Mouse (Mus musculus) heart, adult 2 months (tissue): Measurements from ENCODE around the gene Iqcj.

Source experiments
- CTCF ChIP-seq: fragments of 200-600 bp; IDR thresholded peaks from 2 replicates; pipeline ENCODE4 v1.8.1; 2022; ENCODE audit warnings: antibody characterized with exemption, mild to moderate bottlenecking, moderate library complexity
- EP300 ChIP-seq: fragments of 200-500 bp; IDR thresholded peaks from 2 replicates; pipeline ENCODE4 v1.6.1; 2011; ENCODE audit warnings: low read depth, low read length, control low read depth; ENCODE audit not compliant: insufficient read depth
- POLR2A ChIP-seq: fragments of 200-500 bp; IDR thresholded peaks from 2 replicates; pipeline ENCODE4 v1.6.1; 2011; ENCODE audit warnings: mild to moderate bottlenecking, low read depth, low read length, control low read depth; ENCODE audit not compliant: insufficient read depth

DNA sequence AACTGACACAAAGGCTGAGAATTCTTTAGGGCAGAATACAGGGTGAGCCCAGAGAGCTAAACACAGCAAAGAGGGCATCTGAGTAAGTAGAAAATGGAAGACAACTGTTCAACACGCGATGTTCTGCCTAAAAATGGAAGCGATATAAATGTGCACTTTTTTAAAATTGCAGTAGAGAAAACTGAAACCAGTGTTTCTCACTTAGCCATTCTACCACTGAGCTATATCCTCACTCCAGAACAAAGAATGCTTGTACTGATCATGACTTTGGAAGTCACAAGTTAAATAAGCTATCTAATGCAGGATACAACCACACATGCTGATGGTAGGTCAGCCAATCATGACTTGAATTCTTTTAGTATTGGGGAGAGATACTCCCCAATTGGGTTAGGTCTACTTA is 30.5 kb upstream of the Iqcj start:
- TF ChIP-seq CTCF, result no peak
- no peak for TF ChIP-seq POLR2A
- TF ChIP-seq EP300, result no peak
